Mouse (Mus musculus): ENCODE data around the gene Fam71b. TPM values are rescaled to one million over a fixed set of nuclear protein-coding genes. Genes with fewer than 3 reads are reported as not detected.
"Not testable (repeated sequence)": the region's sequence is repeated elsewhere in the genome, so short reads cannot be mapped to it uniquely, and the experiment has no call there.

Gene Fam71b
- polyA plus RNA-seq, 1 experiment from 2014 or later = not detected

GRCm38 (mm10) chr11:46406721-46407120 is 10.4 kb downstream of the Fam71b start:
- H3K4me1 ChIP-seq (replicated peaks) = no peaks in the 10 kb centered on the region
- H3K4me3 ChIP-seq = no peak overlapping the region
- 42% methylated on average over 10 of the region's 10 CpGs for WGBS
- ATAC-seq (ENCODE audit: low read depth) = no peak
- H3K9me3 ChIP-seq = no peaks in the 10 kb centered on the region
- H3K9ac ChIP-seq = no peak overlapping the region
- no peaks in the 10 kb centered on the region for H3K36me3 ChIP-seq
- no peak overlapping the region for H3K4me2 ChIP-seq
- no peaks in the 10 kb centered on the region for H3K27me3 ChIP-seq
- H3K27ac ChIP-seq (replicated peaks) = no peak overlapping the region

DNA sequence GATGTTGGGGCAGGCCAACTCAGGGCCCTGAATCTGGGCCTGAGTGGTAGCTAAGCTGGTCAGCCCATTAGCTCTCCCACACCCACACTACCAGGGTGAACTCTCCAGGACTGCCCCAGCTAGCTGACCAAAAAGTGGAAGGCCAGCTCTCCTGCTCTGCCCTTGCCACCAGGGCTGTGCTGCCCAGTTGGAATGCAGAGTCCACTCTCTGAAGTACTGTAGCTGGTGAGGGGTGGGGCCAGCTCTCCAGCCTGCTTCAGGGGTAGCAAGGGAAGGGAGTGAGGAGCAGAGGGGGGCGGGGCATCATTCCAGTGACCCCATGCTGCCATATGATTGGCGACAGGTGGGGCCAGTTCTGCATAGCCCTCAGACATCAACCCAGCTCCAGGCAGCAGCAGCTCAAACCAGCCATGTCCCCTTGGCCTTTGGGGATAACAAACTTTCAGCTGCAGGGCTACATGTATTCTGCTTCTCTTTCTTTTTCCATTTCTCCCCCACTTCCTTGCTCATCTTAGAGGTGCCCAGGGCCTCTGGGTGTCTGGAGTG is 13.7 kb downstream of the Fam71b start:
- no peak overlapping the region for H3K27ac ChIP-seq (replicated peaks)
- no peak for ATAC-seq (ENCODE audit: low read depth)

DNA sequence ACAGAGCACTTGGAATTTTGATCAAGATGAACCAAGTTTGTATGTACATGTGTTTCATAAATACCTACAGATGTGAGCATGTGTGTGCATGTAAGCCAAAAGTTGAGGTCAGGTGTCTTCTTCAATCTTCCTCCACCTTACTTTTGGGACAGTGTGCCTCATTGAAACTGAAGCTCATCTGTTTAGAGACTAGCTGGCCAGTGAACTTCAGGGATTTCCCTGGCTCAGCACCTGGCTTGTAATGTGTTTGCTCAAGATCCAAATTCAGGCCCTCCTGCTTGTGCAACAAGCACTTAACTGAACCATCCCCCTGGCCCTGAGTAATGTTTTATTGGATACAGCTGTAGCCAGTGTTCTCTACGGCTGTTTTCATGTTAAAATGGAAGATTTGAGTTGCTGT is 22.1 kb downstream of the Fam71b start:
- ATAC-seq (ENCODE audit: low read depth) = no peak
- 68% methylated on average over 1 of the region's 1 CpGs for WGBS

More for the DNA sequence above, 13.7 kb downstream of the Fam71b start:
- Histone ChIP-seq H3K4me3 (no peak overlapping the region), H3K9ac (no peak overlapping the region), H3K9me3 (no peaks in the 10 kb centered on the region), H3K4me1 (replicated peaks) (no peaks in the 10 kb centered on the region), H3K27me3 (no peaks in the 10 kb centered on the region), H3K4me2 (no peak overlapping the region), H3K36me3 (no peaks in the 10 kb centered on the region)
- 46% methylated on average over 2 of the region's 2 CpGs for WGBS

GRCm38 (mm10) chr11:46418860-46419259 is 22.5 kb downstream of the Fam71b start:
- no peak overlapping the region for H3K27ac ChIP-seq (replicated peaks)
- no peak for ATAC-seq (ENCODE audit: low read depth)
- no peak overlapping the region for H3K9ac ChIP-seq
- no peaks in the 10 kb centered on the region for H3K4me1 ChIP-seq (replicated peaks)
- H3K9me3 ChIP-seq = no peaks in the 10 kb centered on the region
- no peaks in the 10 kb centered on the region for H3K27me3 ChIP-seq
- H3K36me3 ChIP-seq = no peaks in the 10 kb centered on the region
- H3K4me3 ChIP-seq = no peak overlapping the region
- H3K4me2 ChIP-seq = no peak overlapping the region
- 80% methylated on average over 5 of the region's 5 CpGs for WGBS

More for the DNA sequence above, 22.1 kb downstream of the Fam71b start:
- Histone ChIP-seq H3K27ac (replicated peaks) (no peak overlapping the region), H3K36me3 (no peaks in the 10 kb centered on the region), H3K9ac (no peak overlapping the region), H3K4me3 (no peak overlapping the region), H3K4me1 (replicated peaks) (no peaks in the 10 kb centered on the region), H3K4me2 (no peak overlapping the region), H3K27me3 (no peaks in the 10 kb centered on the region), H3K9me3 (no peaks in the 10 kb centered on the region)

- H3K27ac ChIP-seq (replicated peaks) = no peak overlapping the region
- no peak overlapping the region for H3K4me3 ChIP-seq
- ATAC-seq (ENCODE audit: low read depth) = no peak
- no peaks in the 10 kb centered on the region for H3K36me3 ChIP-seq
- no peaks in the 10 kb centered on the region for H3K9me3 ChIP-seq
- H3K27me3 ChIP-seq = no peaks in the 10 kb centered on the region
- no peak overlapping the region for H3K9ac ChIP-seq
- 90% methylated on average over 8 of the region's 8 CpGs for WGBS
- no peaks in the 10 kb centered on the region for H3K4me1 ChIP-seq (replicated peaks)
- H3K4me2 ChIP-seq = no peak overlapping the region
These were observed 24.9 kb downstream of the Fam71b start for GRCm38 (mm10) chr11:46421086-46421888.

GRCm38 (mm10) chr11:46428131-46428530 is 31.8 kb downstream of the Fam71b start:
- ATAC-seq (ENCODE audit: low read depth); H3K9ac ChIP-seq; H3K27me3 ChIP-seq; H3K36me3 ChIP-seq; H3K9me3 ChIP-seq; H3K4me1 ChIP-seq (replicated peaks); H3K4me2 ChIP-seq; H3K27ac ChIP-seq (replicated peaks); H3K4me3 ChIP-seq: not testable (repeated sequence)
- WGBS = 52% methylated on average over 4 of the region's 4 CpGs

DNA sequence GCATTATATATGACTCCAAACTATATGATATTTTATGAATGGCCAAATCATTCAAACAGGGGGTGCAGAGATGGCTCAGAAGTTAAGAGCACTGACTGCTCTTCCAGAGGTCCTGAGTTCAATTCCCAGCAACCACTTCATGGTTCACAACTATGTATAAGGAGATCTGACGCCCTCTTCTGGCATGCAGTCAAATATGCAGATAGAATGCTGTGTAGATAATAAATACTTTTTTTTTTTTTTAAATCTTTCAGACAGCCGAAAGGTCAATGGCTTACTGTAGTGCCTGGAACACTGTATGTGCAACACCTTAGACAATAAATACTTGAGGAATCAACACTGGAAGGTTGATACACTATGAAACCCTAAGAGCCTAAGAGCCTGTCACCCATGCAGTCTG is 33.8 kb downstream of the Fam71b start:
- no peak overlapping the region for H3K4me3 ChIP-seq
- no peak overlapping the region for H3K4me2 ChIP-seq
- no peaks in the 10 kb centered on the region for H3K9me3 ChIP-seq
- H3K4me1 ChIP-seq (replicated peaks) = no peaks in the 10 kb centered on the region
- H3K9ac ChIP-seq = no peak overlapping the region
- ATAC-seq (ENCODE audit: low read depth) = no peak
- no peaks in the 10 kb centered on the region for H3K27me3 ChIP-seq
- no peaks in the 10 kb centered on the region for H3K36me3 ChIP-seq
- 90% methylated on average over 2 of the region's 2 CpGs for WGBS
- H3K27ac ChIP-seq (replicated peaks) = no peak overlapping the region

GRCm38 (mm10) chr11:46431129-46431528 is 34.8 kb downstream of the Fam71b start:
- Histone ChIP-seq H3K36me3 (no peaks in the 10 kb centered on the region), H3K27me3 (no peaks in the 10 kb centered on the region), H3K27ac (replicated peaks) (no peak overlapping the region), H3K9me3 (no peaks in the 10 kb centered on the region), H3K9ac (no peak overlapping the region), H3K4me1 (replicated peaks) (peaks cover 3% of the 10 kb centered on the region), H3K4me3 (no peak overlapping the region), H3K4me2 (no peak overlapping the region)
- peak; percentile 91 for ATAC-seq (ENCODE audit: low read depth)
- WGBS = 28% methylated on average over 3 of the region's 3 CpGs

GRCm38 (mm10) chr11:46435363-46435762 is 39.0 kb downstream of the Fam71b start:
- ATAC-seq (ENCODE audit: low read depth) = no peak
- H3K4me2 ChIP-seq = no peak overlapping the region
- H3K9me3 ChIP-seq = no peaks in the 10 kb centered on the region
- H3K9ac ChIP-seq = no peak overlapping the region
- peaks cover 21% of the 10 kb centered on the region for H3K4me1 ChIP-seq (replicated peaks)
- H3K27me3 ChIP-seq = no peaks in the 10 kb centered on the region
- H3K36me3 ChIP-seq = peaks cover 10% of the 10 kb centered on the region; the same call in 1 of the 2 replicates
- H3K27ac ChIP-seq (replicated peaks) = no peak overlapping the region
- H3K4me3 ChIP-seq = no peak overlapping the region

DNA sequence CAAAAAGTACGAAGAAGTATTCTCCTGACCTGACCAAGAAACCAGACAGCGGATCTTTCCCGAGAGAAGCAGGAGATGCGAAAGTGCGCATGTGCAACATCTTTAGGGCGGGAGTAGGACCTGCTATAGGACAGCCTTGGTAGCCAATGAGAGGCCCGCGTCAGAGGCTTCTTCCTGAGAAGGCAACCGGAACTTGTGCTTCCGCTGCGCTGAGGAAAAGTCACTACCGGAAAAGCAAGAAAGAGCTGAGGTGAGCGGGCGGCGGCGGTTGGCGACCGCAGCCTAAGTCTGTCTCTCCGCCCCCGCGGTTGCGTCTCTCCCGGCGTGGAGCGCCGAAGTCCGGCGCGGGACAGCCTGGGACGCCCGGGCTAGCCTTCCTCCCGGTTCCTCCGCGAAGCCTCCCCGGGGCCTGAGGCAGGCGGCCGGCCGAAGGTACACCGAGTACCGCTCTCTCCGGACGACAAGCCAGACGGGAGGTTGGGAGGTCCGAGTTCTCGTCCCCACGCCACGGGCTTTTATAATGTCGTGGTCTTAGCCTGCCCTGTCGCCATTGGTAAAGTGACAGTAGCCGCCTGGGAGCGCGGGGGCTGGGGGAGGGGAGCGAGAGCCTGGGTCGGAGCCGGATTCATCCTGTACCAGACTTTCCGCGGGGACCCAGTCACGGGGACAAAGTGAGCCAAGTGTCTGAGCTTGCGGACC is 40.5 kb downstream of the Fam71b start, which contains the start of gene Med7:
Gene Med7, plus strand, starts transcription at position 166 of the 699 bp plus-strand sequence.
- Histone ChIP-seq H3K4me2 (peak within 1 kb of the TSS; percentile 72), H3K4me3 (peak within 1 kb of the TSS; percentile 97), H3K9me3 (no peaks in the 10 kb centered on the region), H3K9ac (peak within 1 kb of the TSS; percentile 91), H3K36me3 (peaks cover 21% of the 10 kb centered on the region; the same call in 1 of the 2 replicates), H3K27ac (replicated peaks) (peak within 1 kb of the TSS; percentile 91), H3K27me3 (no peaks in the 10 kb centered on the region), H3K4me1 (replicated peaks) (peaks cover 21% of the 10 kb centered on the region)
- under 1% methylated on average over 59 of the region's 59 CpGs for WGBS
- peak; percentile 100 for ATAC-seq (ENCODE audit: low read depth)

GRCm38 (mm10) chr11:46437459-46438000 is 41.2 kb downstream of the Fam71b start:
- ATAC-seq (ENCODE audit: low read depth) = peak; percentile 8; the same call in 1 of the 2 replicates
- Histone ChIP-seq H3K27ac (replicated peaks) (peak overlapping the region; percentile 91; the same call in 1 of the 2 replicates), H3K27me3 (no peaks in the 10 kb centered on the region), H3K4me2 (peak overlapping the region; percentile 72), H3K36me3 (peaks cover 26% of the 10 kb centered on the region), H3K4me1 (replicated peaks) (peaks cover 21% of the 10 kb centered on the region), H3K9ac (peak overlapping the region; percentile 91), H3K4me3 (peak overlapping the region; percentile 97), H3K9me3 (no peaks in the 10 kb centered on the region)
- 2% methylated on average over 23 of the region's 23 CpGs for WGBS

GRCm38 (mm10) chr11:46439005-46439543 is 42.7 kb downstream of the Fam71b start:
- H3K27me3 ChIP-seq = no peaks in the 10 kb centered on the region
- no peak overlapping the region for H3K4me3 ChIP-seq
- no peak overlapping the region for H3K27ac ChIP-seq (replicated peaks)
- peaks cover 21% of the 10 kb centered on the region for H3K4me1 ChIP-seq (replicated peaks)
- peaks cover 40% of the 10 kb centered on the region for H3K36me3 ChIP-seq
- H3K9ac ChIP-seq = no peak overlapping the region
- H3K4me2 ChIP-seq = no peak overlapping the region
- no peak for ATAC-seq (ENCODE audit: low read depth)
- WGBS = 92% methylated on average over 5 of the region's 5 CpGs
- no peaks in the 10 kb centered on the region for H3K9me3 ChIP-seq
